Mouse (Mus musculus) testis, adult 2 months (tissue): ENCODE results near the gene Abca1.

Experiments
- CTCF ChIP-seq: fragments of 200-500 bp; IDR thresholded peaks from 2 replicates; pipeline ENCODE4 v1.5.1; 2012; ENCODE audit warnings: low read depth, mild to moderate bottlenecking, inconsistent platforms, low read length, moderate library complexity; ENCODE audit not compliant: control insufficient read depth, insufficient read depth, insufficient replicate concordance
- POLR2A ChIP-seq: fragments of 200-500 bp; IDR thresholded peaks from 2 replicates; pipeline ENCODE4 v1.6.1; 2012; ENCODE audit warnings: low read depth, mild to moderate bottlenecking, inconsistent platforms, low read length, moderate library complexity; ENCODE audit not compliant: control insufficient read depth

GRCm38 (mm10) chr4:53126794-53127193 lies 32.9 kb downstream of the Abca1 start:
- TF ChIP-seq POLR2A (no peak), CTCF (no peak)
